Mouse (Mus musculus) mesoderm, embryonic 11.5 days (tissue): Measurements from ENCODE around the gene Slamf9.
A peak's percentile ranks its signal among the peaks of the same experiment; 100 is the strongest.

Source experiments
- DNase-seq: peaks from one replicate; pipeline ENCODE4 v3.0.0-alpha.2; 2012; ENCODE audit warnings: low read depth, low spot score

The Slamf9 gene

DNA sequence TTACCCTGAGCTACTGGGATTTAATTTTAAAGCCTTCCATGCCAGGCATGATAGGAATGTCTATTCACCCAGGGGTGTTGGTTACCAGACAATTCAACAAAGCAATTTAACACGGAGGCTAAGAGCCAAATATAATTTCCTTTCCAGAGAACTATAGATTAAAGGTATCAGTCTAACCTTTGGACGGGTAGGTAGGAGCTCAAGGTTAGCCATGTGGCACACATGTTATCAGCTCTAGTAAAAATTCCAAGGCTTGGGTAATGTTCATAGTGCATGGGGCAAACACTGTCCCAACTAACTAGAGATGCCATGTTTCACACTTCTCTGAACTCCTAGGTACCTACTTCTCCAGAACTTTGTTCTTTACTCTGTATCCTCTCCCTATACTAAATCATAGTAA is 13.6 kb upstream of the Slamf9 start:
- no peak for DNase-seq

DNA sequence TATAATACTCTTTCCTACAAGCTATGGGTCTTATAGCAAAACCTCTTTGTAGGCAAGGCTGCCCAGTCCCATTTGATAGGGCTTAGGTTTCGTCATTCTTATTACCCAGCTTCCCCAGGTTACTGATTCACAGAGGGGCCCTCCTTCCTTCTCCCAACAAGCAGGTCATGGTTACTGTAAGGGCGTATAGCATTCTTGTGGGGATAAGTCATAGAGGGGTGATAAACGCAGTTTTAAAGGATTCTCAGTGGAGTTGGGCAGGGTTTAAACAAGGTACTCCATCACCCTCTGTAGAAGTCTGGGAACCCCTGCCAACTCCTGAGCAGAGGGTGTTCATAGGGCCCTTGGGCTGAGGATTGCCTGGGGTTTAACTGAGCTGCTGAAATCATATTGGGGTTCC is 12.6 kb upstream of the Slamf9 start:
- DNase-seq, result no peak

DNA sequence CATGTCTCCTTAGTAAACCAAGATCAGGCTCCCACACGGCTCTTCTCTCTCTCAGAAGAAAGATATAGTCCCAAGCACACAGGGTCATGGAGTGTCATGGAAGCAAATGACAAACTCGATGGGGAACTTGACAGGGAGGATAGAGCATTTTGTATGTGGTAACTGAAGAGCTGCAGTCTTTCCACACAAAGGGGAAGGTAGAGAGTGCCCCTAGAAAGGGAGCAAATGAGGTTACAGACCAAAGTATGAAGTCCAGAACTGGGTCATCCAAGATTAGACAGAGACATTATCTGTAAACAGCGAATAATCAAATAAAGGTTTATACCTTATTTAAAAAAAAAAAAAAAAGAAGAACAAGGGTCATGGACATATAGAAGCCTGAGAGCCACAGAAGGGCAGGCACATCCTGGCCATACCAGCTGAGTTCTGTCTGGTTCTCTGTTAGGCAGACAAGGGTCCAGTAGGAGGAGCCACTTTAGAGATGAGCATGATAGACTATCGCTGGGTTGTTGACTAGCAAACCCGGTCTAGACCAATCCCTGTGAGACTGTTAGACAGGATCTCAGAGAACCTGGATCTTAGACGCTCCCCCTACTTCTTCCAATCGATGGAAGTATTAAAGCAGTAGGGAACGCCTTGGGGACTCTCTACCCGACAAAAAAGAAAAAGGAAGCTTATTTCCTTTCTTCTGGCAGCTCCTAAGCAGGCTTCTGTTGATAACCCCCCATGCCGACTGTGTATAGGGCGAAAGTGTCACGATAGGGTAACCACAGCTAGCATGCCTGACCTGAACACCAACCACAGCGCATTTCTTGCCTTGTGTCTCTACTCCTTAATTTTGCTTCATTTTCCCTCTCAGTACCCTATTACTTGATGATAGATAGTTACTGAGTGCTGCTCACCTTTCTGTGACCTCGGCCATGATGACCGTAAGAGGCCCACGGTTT is 11.5 kb upstream of the Slamf9 start:
- DNase-seq, result no peak

DNA sequence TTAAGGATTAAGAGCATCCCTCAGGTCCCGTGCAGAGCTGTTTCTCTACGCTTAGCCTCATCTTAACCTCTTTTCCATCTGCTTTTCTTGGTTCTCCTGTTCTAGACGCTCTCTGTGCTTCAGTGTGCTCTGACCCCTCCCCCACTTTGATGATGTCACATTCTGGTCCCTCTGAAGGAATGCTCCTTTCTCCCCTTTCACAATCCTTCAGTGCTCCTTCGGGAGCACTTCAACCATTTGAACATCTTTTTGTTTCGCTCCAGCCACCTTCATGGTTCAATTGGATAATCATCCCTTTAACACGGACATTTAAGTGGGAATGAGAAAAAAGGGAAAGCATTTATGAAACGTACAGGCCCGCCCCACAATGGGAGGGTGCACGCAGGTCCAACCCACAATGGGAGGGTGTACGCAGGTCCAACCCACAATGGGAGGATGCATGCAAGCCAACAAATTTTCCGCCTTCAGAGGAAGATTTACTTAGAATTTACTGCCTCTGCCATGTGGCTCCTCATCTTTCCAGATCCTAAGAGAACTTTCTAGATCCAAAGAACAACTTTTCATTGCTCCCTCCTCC is 6.8 kb upstream of the Slamf9 start:
- DNase-seq, result no peak

DNA sequence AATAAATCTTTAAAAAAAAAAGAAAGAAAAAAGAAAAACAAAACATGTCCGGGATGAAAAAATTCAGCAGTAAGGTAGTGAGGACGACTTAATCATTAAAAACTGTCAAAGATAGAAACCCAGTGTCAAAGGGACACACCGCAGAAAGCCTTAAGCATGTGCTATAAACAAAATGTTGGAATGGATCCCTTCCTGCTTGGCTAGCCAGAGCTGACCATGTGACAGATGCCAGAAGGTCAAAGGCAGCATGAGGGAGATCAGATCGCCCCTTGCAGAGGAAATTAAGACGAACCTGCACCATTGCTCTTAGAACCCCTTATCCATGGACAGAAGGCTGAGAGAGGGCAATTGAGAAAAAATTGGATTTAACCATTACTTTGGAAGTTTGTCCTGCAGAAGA is 5.8 kb upstream of the Slamf9 start:
- no peak for DNase-seq

DNA sequence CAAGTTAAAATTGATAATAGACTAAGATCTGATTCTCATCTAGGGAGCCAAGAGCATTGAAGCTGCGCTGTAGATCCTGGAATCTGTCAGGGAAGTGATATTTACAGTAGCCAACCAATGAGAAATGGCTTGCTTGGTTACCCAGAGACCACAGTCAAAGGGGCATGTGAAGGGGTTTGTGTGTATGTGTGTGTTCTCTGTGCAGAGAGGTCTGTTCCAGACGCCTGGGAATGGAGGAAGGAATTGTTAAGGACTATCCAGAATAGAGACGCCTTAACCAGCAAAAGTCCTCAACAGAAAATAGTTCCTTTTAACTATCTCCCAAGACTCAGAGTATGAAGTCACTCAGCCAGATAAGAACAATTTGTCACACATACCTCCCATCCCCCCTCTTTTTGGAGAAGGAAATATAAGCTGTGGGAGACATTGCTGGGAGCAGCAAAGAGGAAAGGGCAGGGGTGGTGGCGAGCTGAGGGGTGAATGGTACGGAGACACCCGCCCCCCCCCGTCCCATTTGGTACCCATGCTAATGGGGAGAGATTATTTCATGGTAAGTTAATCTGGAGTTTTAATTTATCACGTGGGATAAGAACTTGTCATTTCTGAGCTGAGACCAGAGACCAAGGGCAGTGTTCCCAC is 5.2 kb upstream of the Slamf9 start:
- DNase-seq, result no peak

DNA sequence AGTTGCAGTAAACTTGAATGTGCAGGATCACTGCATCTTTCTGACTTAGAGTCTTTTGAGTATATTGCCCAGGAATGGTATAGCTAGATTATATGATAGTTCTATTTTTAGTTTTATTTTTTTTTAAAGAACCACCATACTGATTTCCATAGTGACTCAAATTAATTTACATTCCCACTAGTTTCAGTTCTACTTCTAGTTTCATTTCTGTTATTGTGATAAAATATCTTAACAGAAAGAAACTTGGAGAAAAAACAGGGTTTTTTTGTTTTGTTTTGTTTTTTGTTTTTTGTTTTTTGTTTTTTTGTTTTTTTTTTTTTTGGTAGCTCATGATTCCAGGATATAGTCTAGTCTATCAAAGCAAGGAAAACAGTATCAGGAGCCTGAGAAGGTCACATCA is 2.2 kb upstream of the Slamf9 start:
- no peak for DNase-seq

- DNase-seq, result no peak
These were observed 962 bp upstream of the Slamf9 start for GRCm38 (mm10) chr1:172474196-172474595.

GRCm38 (mm10) chr1:172478020-172478419 is 2.9 kb downstream of the Slamf9 start:
- no peak for DNase-seq

DNA sequence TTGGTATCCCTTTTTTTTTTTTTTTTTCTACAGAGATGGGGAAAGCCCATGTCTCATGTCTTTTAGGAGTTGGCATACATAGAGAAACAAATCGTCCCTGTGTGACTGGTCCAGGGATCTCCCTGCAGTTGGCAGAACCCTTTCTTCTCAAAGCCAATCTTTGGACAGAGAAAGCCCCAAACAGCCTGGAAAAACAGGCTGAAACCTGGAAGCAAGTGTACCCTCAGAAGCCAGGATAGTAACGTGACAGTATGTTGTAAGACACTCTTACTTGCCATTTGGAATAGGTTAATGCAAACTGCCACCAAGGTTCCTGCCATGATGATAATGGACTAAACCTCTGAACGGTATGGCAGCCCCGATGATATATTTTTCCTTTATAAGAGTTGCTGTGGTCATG is 5.2 kb downstream of the Slamf9 start:
- no peak for DNase-seq

DNA sequence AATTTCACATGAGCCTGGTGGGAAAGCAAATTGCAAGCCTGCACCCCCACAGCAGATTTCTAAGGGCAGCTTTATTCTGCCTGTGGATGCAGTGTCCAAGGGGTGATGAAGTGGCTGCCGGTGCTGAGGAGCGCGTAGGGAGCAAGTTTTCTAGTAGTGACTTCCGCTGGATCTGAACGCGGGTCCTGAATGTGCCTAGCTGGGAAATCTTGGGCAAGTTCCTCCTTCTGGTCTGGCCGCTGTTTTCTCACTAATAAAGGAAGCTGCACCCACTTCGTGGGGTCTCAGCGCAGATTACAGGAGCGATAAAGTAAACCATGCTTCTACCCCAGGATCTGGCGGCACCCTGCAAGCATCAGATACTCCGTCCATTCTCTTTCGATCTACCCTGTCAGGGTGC is 6.0 kb downstream of the Slamf9 start:
- DNase-seq, result no peak

DNA sequence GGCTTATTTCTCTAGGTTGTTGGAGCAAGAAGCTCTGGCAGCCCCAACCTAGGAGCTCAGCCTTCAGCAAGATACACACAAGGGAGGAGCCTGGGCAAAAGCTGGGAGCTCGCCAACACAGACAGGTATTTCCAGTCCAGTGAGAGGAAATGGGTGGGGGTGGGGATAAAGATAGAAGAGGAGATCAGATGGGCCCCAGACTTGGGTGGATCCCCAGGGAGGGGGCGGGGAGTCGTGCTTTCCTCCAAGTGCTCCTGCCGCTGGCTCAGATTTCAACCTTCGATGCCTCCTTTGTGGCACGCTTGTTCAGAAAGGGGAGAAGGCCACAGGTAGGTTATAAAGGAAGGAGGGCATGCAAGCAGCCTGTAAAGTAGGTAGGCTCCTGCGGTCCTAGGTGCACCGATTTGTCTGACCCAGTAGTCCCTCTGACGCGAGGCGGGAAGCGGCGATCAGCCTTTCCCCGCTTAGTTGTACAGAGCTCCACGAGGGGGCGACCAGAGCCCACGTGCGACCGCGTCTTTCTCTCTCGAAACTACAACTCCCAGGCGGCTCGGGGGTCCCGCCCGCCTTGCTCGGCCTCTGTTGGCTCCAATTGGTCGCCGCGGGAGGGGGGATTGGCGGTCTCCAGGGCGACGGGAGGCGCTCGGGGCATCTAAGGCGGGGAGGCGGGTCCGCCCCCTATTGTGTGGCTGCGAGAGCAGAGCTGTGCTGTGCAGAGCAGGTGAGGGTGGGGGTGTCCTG is 6.6 kb downstream of the Slamf9 start, which contains the start of gene Igsf9:
TSS of gene Igsf9 (plus strand) at position 249 of the 741 bp plus-strand sequence.
- peak; percentile 95 for DNase-seq

GRCm38 (mm10) chr1:172482518-172483360 is 7.6 kb downstream of the Slamf9 start:
- DNase-seq, result no peak

DNA sequence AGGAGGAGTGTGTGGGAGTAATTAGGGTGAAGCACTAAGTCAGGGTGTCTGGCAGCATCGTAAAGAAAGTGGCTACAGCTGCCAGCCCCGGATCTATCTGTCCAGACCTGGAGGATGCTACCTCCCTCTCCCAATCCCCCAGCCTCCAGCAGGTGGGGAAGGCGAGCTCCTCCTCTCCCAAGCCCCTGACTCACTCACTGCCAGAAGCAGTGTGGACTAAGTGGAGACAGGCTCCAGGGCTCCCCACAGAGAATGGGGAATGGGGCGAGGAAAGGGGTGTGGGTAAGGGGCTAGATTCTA is 8.2 kb downstream of the Slamf9 start:
- DNase-seq, result no peak

GRCm38 (mm10) chr1:172484236-172484635 is 9.1 kb downstream of the Slamf9 start:
- DNase-seq, result no peak

- no peak for DNase-seq
These were observed 9.5 kb downstream of the Slamf9 start for GRCm38 (mm10) chr1:172484671-172485070.

DNA sequence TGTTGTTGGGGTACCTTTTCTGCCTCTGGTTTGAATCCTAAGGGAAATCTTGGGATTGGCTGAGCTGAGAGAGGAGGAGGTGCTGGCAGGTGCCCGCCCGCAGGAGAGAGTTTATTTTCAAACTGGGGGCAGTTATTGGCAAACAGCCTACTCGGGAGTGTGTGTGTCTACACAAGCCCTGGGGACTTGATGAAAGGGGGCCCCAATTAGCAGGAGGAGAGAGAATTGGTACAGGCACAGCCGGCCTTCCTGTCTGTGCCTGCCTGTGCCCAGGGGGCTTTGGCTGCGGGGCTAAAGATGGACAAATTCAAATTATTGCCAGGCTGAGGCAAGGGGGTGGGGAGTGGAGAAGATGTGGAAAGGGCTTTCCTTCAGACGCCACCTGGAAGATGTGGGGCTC is 10.7 kb downstream of the Slamf9 start:
- DNase-seq, result no peak

DNA sequence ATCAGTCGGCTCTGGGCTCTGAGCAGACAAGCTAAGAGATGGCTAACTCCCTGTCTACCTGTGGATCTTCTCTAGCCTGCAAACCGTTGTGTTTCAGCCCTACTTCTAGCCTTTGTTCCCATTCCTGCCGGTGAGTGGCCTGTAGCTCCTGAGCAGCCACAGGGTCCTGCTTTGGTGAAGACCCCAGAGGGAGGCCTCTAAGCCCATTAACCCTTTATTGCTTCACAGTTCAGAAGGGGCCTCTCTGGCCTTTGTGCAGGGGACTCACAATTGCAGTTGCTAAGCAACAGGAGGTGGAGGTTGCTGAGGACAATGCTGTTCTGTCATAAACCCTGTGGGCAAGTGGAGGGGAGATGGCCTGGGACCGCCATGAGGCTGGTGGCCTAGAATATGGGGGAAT is 11.1 kb downstream of the Slamf9 start:
- DNase-seq, result no peak

GRCm38 (mm10) chr1:172486651-172487050 is 11.5 kb downstream of the Slamf9 start:
- no peak for DNase-seq

GRCm38 (mm10) chr1:172487859-172488258 is 12.7 kb downstream of the Slamf9 start:
- DNase-seq, result no peak

GRCm38 (mm10) chr1:172488831-172489230 is 13.7 kb downstream of the Slamf9 start:
- no peak for DNase-seq
